Mouse (Mus musculus) spleen, postnatal 10 days (tissue): ENCODE data around the gene Gucy2c.

Experiments
- DNase-seq, 2 experiments: peaks; one replicate each; pipeline ENCODE4 v3.0.0; 2021 to 2022; ENCODE audit warnings: low spot score in 2 of 2

Gucy2c gene

DNA sequence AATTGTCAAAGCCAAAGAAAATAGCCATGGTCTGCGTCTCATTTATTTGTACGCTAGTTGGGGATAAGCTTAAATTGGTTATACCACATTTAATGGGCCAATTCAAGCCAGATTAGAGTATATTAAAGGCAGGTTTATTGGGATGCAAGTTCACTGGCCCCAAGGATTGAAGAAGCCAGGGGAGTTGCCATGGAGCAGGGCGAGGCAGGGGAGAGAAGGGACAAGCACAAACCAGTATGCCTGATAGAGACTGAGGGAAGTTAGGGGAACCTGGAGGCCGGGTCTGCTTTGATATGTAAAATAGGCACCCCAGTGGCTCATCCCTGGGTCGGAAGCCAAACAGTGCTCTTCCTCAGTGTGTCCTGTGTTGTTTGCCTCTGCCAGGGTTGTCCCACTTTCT, 112.3 kb downstream of the Gucy2c start:
- DNase-seq: no peak

- DNase-seq: no peak
Observed at GRCm38 (mm10) chr6:136668266-136668986, 113.1 kb downstream of the Gucy2c start.

- DNase-seq: no peak
Observed at GRCm38 (mm10) chr6:136662063-136662462, 119.5 kb downstream of the Gucy2c start.

DNA sequence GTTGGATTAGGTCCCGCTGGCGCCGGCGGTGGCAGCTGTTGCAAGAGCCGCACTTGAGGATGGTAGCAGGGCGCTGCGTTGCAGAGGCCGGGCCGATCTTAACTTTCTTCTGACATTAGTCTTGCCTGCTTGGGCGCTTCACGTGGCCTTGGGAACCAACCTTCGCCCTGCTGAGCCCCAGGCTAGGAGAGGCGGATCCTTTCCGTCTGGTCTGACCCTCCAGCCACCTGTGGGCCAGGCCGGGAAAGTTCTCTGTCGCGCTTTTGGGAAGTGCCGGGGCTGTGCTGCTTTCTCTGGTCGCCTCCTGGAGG, 119.9 kb downstream of the Gucy2c start, which contains the start of gene Plbd1:
Gene Plbd1 (minus strand): TSS at position 223 of the 311 bp plus-strand sequence.
- DNase-seq: peak in 1 of 2 experiments; percentile 43

GRCm38 (mm10) chr6:136660831-136661705, 120.5 kb downstream of the Gucy2c start:
- DNase-seq: no peak

DNA sequence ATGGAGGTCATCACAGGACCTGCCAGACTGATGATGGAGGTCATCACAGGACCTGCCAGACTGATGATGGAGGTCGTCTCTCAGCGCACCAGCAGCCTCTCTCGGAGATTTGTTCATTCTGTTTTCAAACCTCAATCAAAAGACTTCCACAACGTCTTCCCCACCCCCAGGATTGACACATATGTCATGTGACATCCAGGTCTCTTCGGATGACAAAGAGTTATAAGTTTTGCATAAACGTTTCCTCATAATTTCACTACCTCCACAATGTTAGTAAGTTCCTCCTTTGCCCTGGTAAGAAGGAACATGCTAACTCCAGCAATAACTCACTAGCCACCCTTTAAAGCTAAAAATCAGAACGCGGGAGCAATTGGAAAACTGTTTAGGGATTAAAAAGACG, 122.3 kb downstream of the Gucy2c start:
- DNase-seq: no peak

GRCm38 (mm10) chr6:136658303-136658702, 123.3 kb downstream of the Gucy2c start:
- DNase-seq: no peak

DNA sequence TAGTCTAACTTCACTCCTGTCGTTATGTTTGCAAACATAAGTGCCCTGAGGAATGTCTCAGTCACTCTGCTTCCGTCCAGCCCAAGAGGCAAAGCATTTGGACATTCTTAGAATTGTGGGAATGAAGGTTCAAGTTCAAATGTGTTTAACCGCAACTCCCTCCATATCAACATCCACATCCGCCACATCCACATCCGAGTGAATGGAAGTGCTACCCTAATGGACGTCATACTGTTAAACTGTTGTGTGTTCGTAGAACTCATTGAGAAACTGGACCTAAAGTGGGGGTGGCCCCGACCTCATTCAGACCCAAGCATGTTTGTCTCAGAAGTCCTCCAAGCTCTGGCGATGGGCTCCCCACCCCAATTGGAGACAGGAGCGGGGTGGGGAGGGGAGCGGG, 125.8 kb downstream of the Gucy2c start:
- DNase-seq: no peak

- no peak for DNase-seq
Observed at GRCm38 (mm10) chr6:136654470-136654869, 127.1 kb downstream of the Gucy2c start.

DNA sequence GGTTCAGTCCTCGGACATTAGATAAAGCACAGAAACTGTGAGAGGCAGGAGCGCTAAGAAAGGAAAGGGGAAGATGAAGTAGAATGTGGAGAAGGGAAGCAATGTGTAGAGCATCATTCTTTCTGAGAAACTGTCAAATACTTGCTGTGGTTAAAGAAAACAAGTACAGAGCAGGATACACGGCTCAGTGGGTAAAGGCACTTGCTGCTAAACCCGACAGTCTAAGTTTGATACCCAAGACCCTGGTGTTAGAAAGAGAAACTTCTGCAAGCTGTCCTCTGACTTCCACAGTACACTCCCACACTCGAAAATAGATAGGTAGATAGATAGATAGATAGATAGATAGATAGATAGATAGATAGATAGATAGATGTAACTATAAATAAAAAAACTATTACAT, 128.2 kb downstream of the Gucy2c start:
- no peak for DNase-seq

- no peak for DNase-seq
Observed at GRCm38 (mm10) chr6:136650664-136651063, 130.9 kb downstream of the Gucy2c start.

DNA sequence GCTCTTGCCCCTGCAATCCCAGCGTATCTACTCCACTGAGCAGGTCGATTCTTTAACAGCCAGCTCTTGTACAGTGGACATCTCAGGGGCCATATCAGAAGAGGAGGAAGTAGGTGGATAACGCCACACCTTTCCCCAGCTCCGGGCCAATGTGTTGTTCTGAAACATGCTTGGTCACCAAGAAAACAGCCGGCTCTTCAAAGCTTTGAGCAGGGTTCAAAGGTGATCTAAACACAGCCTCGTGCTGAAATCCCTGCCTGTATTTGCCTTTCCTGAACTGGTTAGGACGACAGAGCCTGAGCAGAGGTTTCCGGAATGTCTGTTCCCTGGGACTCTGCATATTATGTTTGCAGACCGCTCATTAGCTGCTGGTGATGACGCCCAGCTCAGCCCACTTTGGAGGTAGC, 134.1 kb downstream of the Gucy2c start:
- DNase-seq: no peak
